Mouse (Mus musculus) neural tube, embryonic 14.5 days (tissue): ENCODE data around the gene 2310003L06Rik. TPM values are rescaled to one million over a fixed set of nuclear protein-coding genes. Genes with fewer than 3 reads are reported as not detected.

Experiments used
- ATAC-seq: fragments of 200-750 bp; cut with Nextera tagmentation; 2 replicates; pipeline ENCODE4 v1.8.0; 2017; ENCODE audit warnings: low read depth, mild to moderate bottlenecking, moderate TSS enrichment, moderate library complexity
- H3K27ac ChIP-seq: fragments of 300-500 bp; sonication (generic); 2 replicates; pipeline ENCODE4 v1.5.1; 2014; ENCODE audit warnings: low read depth, mild to moderate bottlenecking, control low read depth, low read length, moderate library complexity, mixed read lengths
- H3K27me3 ChIP-seq: fragments of 300-500 bp; sonication (generic); 2 replicates; pipeline ENCODE4 v1.6.1; 2014; ENCODE audit warnings: low read length; ENCODE audit not compliant: control insufficient read depth, insufficient read depth
- H3K36me3 ChIP-seq: fragments of 300-500 bp; sonication (generic); 2 replicates; pipeline ENCODE4 v1.6.1; 2014; ENCODE audit warnings: low read length, mixed read lengths; ENCODE audit not compliant: control insufficient read depth, insufficient read depth
- H3K4me1 ChIP-seq: fragments of 300-500 bp; sonication (generic); 2 replicates; pipeline ENCODE4 v1.6.1; 2014; ENCODE audit warnings: low read length; ENCODE audit not compliant: control insufficient read depth, insufficient read depth
- H3K4me2 ChIP-seq: fragments of 300-500 bp; sonication (generic); 2 replicates; pipeline ENCODE4 v1.6.1; 2014; ENCODE audit warnings: mild to moderate bottlenecking, low read depth, low read length, control low read depth
- H3K4me3 ChIP-seq: fragments of 300-500 bp; sonication (generic); 2 replicates; pipeline ENCODE4 v1.5.1; 2014; ENCODE audit warnings: low read depth, low read length, control low read depth, mixed read lengths
- H3K9ac ChIP-seq: fragments of 300-500 bp; sonication (generic); replicated peaks from 2 replicates; pipeline ENCODE4 v1.6.1; 2014; ENCODE audit warnings: low read depth, mild to moderate bottlenecking, control low read depth, low read length, mixed read lengths
- H3K9me3 ChIP-seq: fragments of 300-500 bp; sonication (generic); 2 replicates; pipeline ENCODE4 v1.6.1; 2016; ENCODE audit warnings: low read length; ENCODE audit not compliant: control insufficient read depth
- WGBS: fragments of 180-500 bp; shearing (Covaris S2); extraction: QIAGEN DNeasy Blood & Tissue Kit; methylation state at CpG from one replicate; pipeline ENCODE4 v1.1.7; 2014; 5-methylcytosine and 5-hydroxymethylcytosine counted together
- polyA plus RNA-seq: library from polyadenylated mRNA; unstranded; fragments of >200 nt; fragmentation: Nextera tagmentation; extraction: Ambion mirVana; gene quantifications from 2 replicates; pipeline ENCODE4 v1.2.1, GENCODE M21; 2014

Gene 2310003L06Rik
- polyA plus RNA-seq, result not detected in 2 replicates

GRCm38 (mm10) chr5:87969201-87969600 is at the start of gene 2310003L06Rik, which contains the start of gene Gm28434:
2310003L06Rik (plus strand) TSS chr5:87969459.
Gm28434 (plus strand) TSS chr5:87969517.
- WGBS, result 59% methylated on average over 2 of the region's 2 CpGs
- Histone ChIP-seq H3K9ac (no peak within 1 kb of the TSS), H3K4me1 (no peaks in the 10 kb centered on the region), H3K4me3 (no peak within 1 kb of the TSS), H3K4me2 (no peak within 1 kb of the TSS), H3K9me3 (no peaks in the 10 kb centered on the region), H3K27me3 (no peaks in the 10 kb centered on the region), H3K27ac (no peak within 1 kb of the TSS), H3K36me3 (no peaks in the 10 kb centered on the region)
- no peak for ATAC-seq

- Histone ChIP-seq H3K9me3 (no peaks in the 10 kb centered on the region), H3K27ac (no peak within 1 kb of the TSS), H3K4me2 (no peak within 1 kb of the TSS), H3K9ac (no peak within 1 kb of the TSS), H3K4me1 (no peaks in the 10 kb centered on the region), H3K36me3 (no peaks in the 10 kb centered on the region), H3K4me3 (no peak within 1 kb of the TSS), H3K27me3 (no peaks in the 10 kb centered on the region)
- 27% methylated on average over 5 of the region's 5 CpGs for WGBS
- ATAC-seq, result no peak
Observed at GRCm38 (mm10) chr5:87925372-87925771, 43.9 kb upstream of the 2310003L06Rik start, which contains the start of gene Csn3. Csn3 (plus strand) TSS chr5:87925579.

GRCm38 (mm10) chr5:87931603-87932002 is 37.7 kb upstream of the 2310003L06Rik start:
- WGBS, result 74% methylated on average over 1 of the region's 1 CpGs
- Histone ChIP-seq H3K4me2 (no peak overlapping the region), H3K36me3 (no peaks in the 10 kb centered on the region), H3K27ac (no peak overlapping the region), H3K27me3 (no peaks in the 10 kb centered on the region), H3K9ac (no peak overlapping the region), H3K4me3 (no peak overlapping the region), H3K9me3 (no peaks in the 10 kb centered on the region), H3K4me1 (no peaks in the 10 kb centered on the region)
- ATAC-seq, result no peak

GRCm38 (mm10) chr5:87940752-87941151 is 28.5 kb upstream of the 2310003L06Rik start:
- H3K9ac ChIP-seq, result no peak overlapping the region
- H3K4me3 ChIP-seq, result no peak overlapping the region
- no peaks in the 10 kb centered on the region for H3K36me3 ChIP-seq
- no peaks in the 10 kb centered on the region for H3K4me1 ChIP-seq
- no peak overlapping the region for H3K27ac ChIP-seq
- no peaks in the 10 kb centered on the region for H3K9me3 ChIP-seq
- 44% methylated on average over 3 of the region's 3 CpGs for WGBS
- H3K27me3 ChIP-seq, result no peaks in the 10 kb centered on the region
- no peak overlapping the region for H3K4me2 ChIP-seq
- no peak for ATAC-seq

GRCm38 (mm10) chr5:87942515-87942914 is 26.7 kb upstream of the 2310003L06Rik start:
- Histone ChIP-seq H3K4me3 (no peak overlapping the region), H3K9me3 (no peaks in the 10 kb centered on the region), H3K9ac (no peak overlapping the region), H3K4me2 (no peak overlapping the region), H3K27ac (no peak overlapping the region), H3K27me3 (no peaks in the 10 kb centered on the region), H3K4me1 (no peaks in the 10 kb centered on the region), H3K36me3 (no peaks in the 10 kb centered on the region)
- no peak for ATAC-seq

GRCm38 (mm10) chr5:87951836-87952235 is 17.4 kb upstream of the 2310003L06Rik start:
- H3K4me3 ChIP-seq, result no peak overlapping the region
- no peaks in the 10 kb centered on the region for H3K27me3 ChIP-seq
- H3K9ac ChIP-seq, result no peak overlapping the region
- H3K4me2 ChIP-seq, result no peak overlapping the region
- H3K27ac ChIP-seq, result no peak overlapping the region
- H3K36me3 ChIP-seq, result no peaks in the 10 kb centered on the region
- no peak for ATAC-seq
- H3K9me3 ChIP-seq, result no peaks in the 10 kb centered on the region
- H3K4me1 ChIP-seq, result no peaks in the 10 kb centered on the region

GRCm38 (mm10) chr5:87979139-87979538 is 9.9 kb downstream of the 2310003L06Rik start, which contains the start of gene Cabs1:
Cabs1 (plus strand) TSS chr5:87979439.
- no peak for ATAC-seq
- H3K9me3 ChIP-seq, result no peaks in the 10 kb centered on the region

GRCm38 (mm10) chr5:87982468-87983214 is 13.4 kb downstream of the 2310003L06Rik start:
- H3K4me3 ChIP-seq, result no peak overlapping the region
- ATAC-seq, result no peak
- no peaks in the 10 kb centered on the region for H3K27me3 ChIP-seq
- no peaks in the 10 kb centered on the region for H3K9me3 ChIP-seq
- WGBS, result 73% methylated on average over 3 of the region's 3 CpGs
- no peak overlapping the region for H3K27ac ChIP-seq
- no peak overlapping the region for H3K4me2 ChIP-seq
- H3K36me3 ChIP-seq, result no peaks in the 10 kb centered on the region
- no peaks in the 10 kb centered on the region for H3K4me1 ChIP-seq
- H3K9ac ChIP-seq, result no peak overlapping the region

More at GRCm38 (mm10) chr5:87979139-87979538, 9.9 kb downstream of the 2310003L06Rik start, which contains the start of gene Cabs1:
- H3K36me3 ChIP-seq, result no peaks in the 10 kb centered on the region
- WGBS, result 91% methylated on average over 3 of the region's 3 CpGs
- no peak within 1 kb of the TSS for H3K27ac ChIP-seq
- no peaks in the 10 kb centered on the region for H3K4me1 ChIP-seq
- H3K9ac ChIP-seq, result no peak within 1 kb of the TSS
- H3K27me3 ChIP-seq, result no peaks in the 10 kb centered on the region
- no peak within 1 kb of the TSS for H3K4me3 ChIP-seq
- H3K4me2 ChIP-seq, result no peak within 1 kb of the TSS

- WGBS, result 92% methylated on average over 3 of the region's 3 CpGs
- no peaks in the 10 kb centered on the region for H3K9me3 ChIP-seq
- ATAC-seq, result no peak
- H3K4me2 ChIP-seq, result no peak within 1 kb of the TSS
- H3K9ac ChIP-seq, result no peak within 1 kb of the TSS
- H3K4me1 ChIP-seq, result no peaks in the 10 kb centered on the region
- no peak within 1 kb of the TSS for H3K27ac ChIP-seq
- H3K4me3 ChIP-seq, result no peak within 1 kb of the TSS
- no peaks in the 10 kb centered on the region for H3K27me3 ChIP-seq
- H3K36me3 ChIP-seq, result no peaks in the 10 kb centered on the region
Observed at GRCm38 (mm10) chr5:88002249-88002648, 33.0 kb downstream of the 2310003L06Rik start, which contains the start of gene Smr3a. Smr3a (plus strand) TSS chr5:88002549.
